Mouse (Mus musculus) limb, embryonic 14.5 days (tissue): ENCODE data around the gene Tmem131l. TPM values are rescaled to one million over a fixed set of nuclear protein-coding genes. Genes with fewer than 3 reads are reported as not detected.

Experiments
- ATAC-seq: fragments of 200-750 bp; cut with Nextera tagmentation; 2 replicates; pipeline ENCODE4 v1.8.0; 2017; ENCODE audit warnings: low read depth, moderate number of reproducible peaks, moderate TSS enrichment; ENCODE audit not compliant: low FRiP score
- DNase-seq: peaks from one replicate; pipeline ENCODE4 v3.0.0-alpha.2; 2015; ENCODE audit warnings: low spot score
- H3K27ac ChIP-seq: fragments of 300-500 bp; sonication (generic); replicated peaks from 2 replicates; pipeline ENCODE4 v1.5.1; 2014; ENCODE audit warnings: low read depth, mild to moderate bottlenecking, low read length, moderate library complexity, mixed read lengths
- H3K27me3 ChIP-seq: fragments of 300-500 bp; sonication (generic); 2 replicates; pipeline ENCODE4 v1.6.1; 2014; ENCODE audit warnings: low read length, mixed read lengths; ENCODE audit not compliant: control insufficient read depth, insufficient read depth
- H3K36me3 ChIP-seq: fragments of 300-500 bp; sonication (generic); 2 replicates; pipeline ENCODE4 v1.6.1; 2014; ENCODE audit warnings: mild to moderate bottlenecking, low read length, moderate library complexity, mixed read lengths; ENCODE audit not compliant: control insufficient read depth, insufficient read depth
- H3K4me1 ChIP-seq: fragments of 300-500 bp; sonication (generic); 2 replicates; pipeline ENCODE4 v1.6.1; 2014; ENCODE audit warnings: antibody characterized with exemption, low read length, mixed read lengths; ENCODE audit not compliant: control insufficient read depth, insufficient read depth
- H3K4me2 ChIP-seq: fragments of 300-500 bp; sonication (generic); replicated peaks from 2 replicates; pipeline ENCODE4 v1.6.1; 2014; ENCODE audit warnings: low read depth, mild to moderate bottlenecking, low read length, moderate library complexity; ENCODE audit not compliant: severe bottlenecking
- H3K4me3 ChIP-seq: fragments of 300-500 bp; sonication (generic); replicated peaks from 2 replicates; pipeline ENCODE4 v1.5.1; 2014; ENCODE audit warnings: low read length
- H3K9ac ChIP-seq: fragments of 300-500 bp; sonication (generic); 2 replicates; pipeline ENCODE4 v1.6.1; 2014; ENCODE audit warnings: mild to moderate bottlenecking, low read depth, low read length, moderate library complexity; ENCODE audit not compliant: severe bottlenecking
- H3K9me3 ChIP-seq: fragments of 300-500 bp; sonication (generic); 2 replicates; pipeline ENCODE4 v1.6.1; 2016; ENCODE audit warnings: low read length; ENCODE audit not compliant: control insufficient read depth
- POLR2A ChIP-seq: fragments of 200-500 bp; IDR thresholded peaks from 2 replicates; pipeline ENCODE4 v1.8.0; 2012; ENCODE audit warnings: inconsistent platforms, mild to moderate bottlenecking, moderate library complexity, borderline replicate concordance; ENCODE audit not compliant: insufficient read depth, insufficient read length; ENCODE audit errors: extremely low read depth
- WGBS: fragments of 180-500 bp; shearing (Covaris S2); extraction: QIAGEN DNeasy Blood & Tissue Kit; methylation state at CpG from one replicate; pipeline ENCODE4 v1.1.7; 2014; 5-methylcytosine and 5-hydroxymethylcytosine counted together
- polyA plus RNA-seq, 2 experiments: library from polyadenylated mRNA; depleted of rRNA in 1 of 2; stranded (reverse) in 1 of 2; unstranded in 1 of 2; fragments of >200 nt; fragmentation: Nextera tagmentation in 1 of 2; extraction: Ambion mirVana in 1 of 2; gene quantifications; 2 replicates each; pipeline versions ENCODE4 v1.2.1 to v1.2.3; 2012 to 2014

Gene Tmem131l
- polyA plus RNA-seq, 2 experiments = 52.4 to 59.8 TPM

GRCm38 (mm10) chr3:83987533-83988112 lies 52.4 kb downstream of the Tmem131l start:
- peaks cover 52% of the 10 kb centered on the region for H3K4me1 ChIP-seq
- no peak overlapping the region for H3K9ac ChIP-seq
- DNase-seq = no peak
- no peaks in the 10 kb centered on the region for H3K9me3 ChIP-seq
- 60% methylated on average over 8 of the region's 8 CpGs for WGBS
- H3K27me3 ChIP-seq = no peaks in the 10 kb centered on the region
- 0 out of 2 replicates have a peak overlapping the region, but pooled peaks have one; percentile 0 for H3K4me2 ChIP-seq
- no peak for ATAC-seq
- H3K4me3 ChIP-seq = no peak overlapping the region
- H3K36me3 ChIP-seq = no peaks in the 10 kb centered on the region
- H3K27ac ChIP-seq = 0 out of 2 replicates have a peak overlapping the region, but pooled peaks have one; percentile 49
- TF ChIP-seq POLR2A = no peak

- H3K36me3 ChIP-seq = no peaks in the 10 kb centered on the region
- H3K27me3 ChIP-seq = no peaks in the 10 kb centered on the region
- DNase-seq (no peak), ATAC-seq (no peak)
- no peaks in the 10 kb centered on the region for H3K9me3 ChIP-seq
- 41% methylated on average over 3 of the region's 3 CpGs for WGBS
- no peak overlapping the region for H3K4me2 ChIP-seq
- H3K9ac ChIP-seq = no peak overlapping the region
- no peak overlapping the region for H3K27ac ChIP-seq
- no peak for TF ChIP-seq POLR2A
- no peak overlapping the region for H3K4me3 ChIP-seq
- H3K4me1 ChIP-seq = peaks cover 47% of the 10 kb centered on the region
Measured at GRCm38 (mm10) chr3:83986740-83987139, 53.2 kb downstream of the Tmem131l start.

- no peak for ATAC-seq
- H3K4me2 ChIP-seq = no peak overlapping the region
- no peaks in the 10 kb centered on the region for H3K27me3 ChIP-seq
- no peak overlapping the region for H3K9ac ChIP-seq
- WGBS = 47% methylated on average over 6 of the region's 6 CpGs
- peaks cover 53% of the 10 kb centered on the region for H3K4me1 ChIP-seq
- no peak overlapping the region for H3K27ac ChIP-seq
- no peaks in the 10 kb centered on the region for H3K36me3 ChIP-seq
- no peak overlapping the region for H3K4me3 ChIP-seq
- no peaks in the 10 kb centered on the region for H3K9me3 ChIP-seq
- no peak for DNase-seq
- TF ChIP-seq POLR2A = no peak
Measured at GRCm38 (mm10) chr3:83985426-83985825, 54.5 kb downstream of the Tmem131l start.

GRCm38 (mm10) chr3:83984379-83984778 lies 55.6 kb downstream of the Tmem131l start:
- Histone ChIP-seq H3K4me1 (peaks cover 63% of the 10 kb centered on the region), H3K4me2 (no peak overlapping the region), H3K36me3 (no peaks in the 10 kb centered on the region), H3K4me3 (no peak overlapping the region), H3K9me3 (no peaks in the 10 kb centered on the region), H3K27ac (no peak overlapping the region), H3K9ac (no peak overlapping the region), H3K27me3 (no peaks in the 10 kb centered on the region)
- ATAC-seq (no peak), DNase-seq (no peak)
- TF ChIP-seq POLR2A = no peak
- WGBS = 38% methylated on average over 4 of the region's 4 CpGs

- no peak for TF ChIP-seq POLR2A
- 78% methylated on average over 4 of the region's 4 CpGs for WGBS
- peaks cover 61% of the 10 kb centered on the region for H3K4me1 ChIP-seq
Measured at GRCm38 (mm10) chr3:83982821-83983220, 57.2 kb downstream of the Tmem131l start.

More at GRCm38 (mm10) chr3:83982821-83983220, 57.2 kb downstream of the Tmem131l start:
- H3K27ac ChIP-seq = no peak overlapping the region
- no peaks in the 10 kb centered on the region for H3K27me3 ChIP-seq
- no peaks in the 10 kb centered on the region for H3K36me3 ChIP-seq
- H3K4me2 ChIP-seq = no peak overlapping the region
- H3K9ac ChIP-seq = no peak overlapping the region
- ATAC-seq (no peak), DNase-seq (no peak)
- H3K4me3 ChIP-seq = no peak overlapping the region
- no peaks in the 10 kb centered on the region for H3K9me3 ChIP-seq
